Mouse (Mus musculus): ENCODE measurements around the gene Spop. TPM values are rescaled to one million over a fixed set of nuclear protein-coding genes. Genes with fewer than 3 reads are reported as not detected.

The Spop gene
- polyA plus RNA-seq, 1 experiment = 31.4 TPM

GRCm38 (mm10) chr11:95397843-95398835, 15.7 kb upstream of the Spop start:
- DNase-seq (ENCODE audit: low read depth in 1 of 2, low spot score in 2 of 2) = peak in 1 of 2 experiments; percentile 60

GRCm38 (mm10) chr11:95399520-95400020, 14.3 kb upstream of the Spop start:
- H3K36me3 ChIP-seq (ENCODE audit: control insufficient read depth, insufficient read depth, low read length) = no peaks in the 10 kb centered on the region
- WGBS = 82% methylated on average over 13 of the region's 13 CpGs
- DNase-seq (ENCODE audit: low read depth in 1 of 2, low spot score in 2 of 2) = no peak
- H3K27ac ChIP-seq (ENCODE audit: insufficient read depth, low read length) = no peak overlapping the region
- H3K4me3 ChIP-seq (ENCODE audit: extremely low read depth, insufficient read depth, insufficient read length) = no peak overlapping the region
- H3K4me1 ChIP-seq (ENCODE audit: control insufficient read depth, insufficient read depth, insufficient read length) = no peaks in the 10 kb centered on the region
- no peak for TF ChIP-seq POLR2A (IDR thresholded peaks at IDR 0.05; ENCODE audit: low read depth, low read length)
- TF ChIP-seq CTCF (IDR thresholded peaks at IDR 0.05; ENCODE audit: extremely low read depth, insufficient read depth, insufficient read length, insufficient replicate concordance) = no peak
- H3K27me3 ChIP-seq (ENCODE audit: control insufficient read depth, insufficient read depth, low read length) = no peaks in the 10 kb centered on the region; the same call in 1 of the 2 replicates

More at GRCm38 (mm10) chr11:95397843-95398835, 15.7 kb upstream of the Spop start:
- 62% methylated on average over 14 of the region's 14 CpGs for WGBS
- TF ChIP-seq POLR2A (IDR thresholded peaks at IDR 0.05; ENCODE audit: low read depth, low read length) = no peak
- TF ChIP-seq CTCF (IDR thresholded peaks at IDR 0.05; ENCODE audit: extremely low read depth, insufficient read depth, insufficient read length, insufficient replicate concordance) = peak; percentile 78; the same call in 1 of the 2 replicates
- H3K4me3 ChIP-seq (ENCODE audit: extremely low read depth, insufficient read depth, insufficient read length) = no peak overlapping the region
- H3K27ac ChIP-seq (ENCODE audit: insufficient read depth, low read length) = no peak overlapping the region
- H3K4me1 ChIP-seq (ENCODE audit: control insufficient read depth, insufficient read depth, insufficient read length) = no peaks in the 10 kb centered on the region
- H3K36me3 ChIP-seq (ENCODE audit: control insufficient read depth, insufficient read depth, low read length) = no peaks in the 10 kb centered on the region
- no peaks in the 10 kb centered on the region; the same call in 1 of the 2 replicates for H3K27me3 ChIP-seq (ENCODE audit: control insufficient read depth, insufficient read depth, low read length)

DNA sequence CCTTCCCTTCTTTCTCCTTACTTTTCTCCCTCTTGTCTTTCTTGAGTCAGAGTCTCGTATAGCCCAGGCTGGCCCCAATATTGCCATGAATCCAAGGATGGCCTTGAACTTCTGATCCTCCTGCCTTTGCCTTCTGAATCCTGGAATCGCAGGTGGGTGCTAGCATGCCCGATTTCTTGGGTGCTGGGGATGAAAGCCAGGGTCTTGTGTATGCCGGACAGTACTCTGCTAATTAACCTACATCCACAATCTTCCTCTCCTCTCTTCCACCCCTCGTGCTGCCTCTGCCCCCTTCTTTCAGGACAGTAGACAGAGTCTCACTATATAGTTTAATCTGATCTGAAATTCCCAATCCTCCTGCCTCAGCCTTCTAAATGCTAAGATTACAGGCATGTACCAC, 12.3 kb upstream of the Spop start:
- H3K4me1 ChIP-seq (ENCODE audit: control insufficient read depth, insufficient read depth, insufficient read length) = no peaks in the 10 kb centered on the region
- 89% methylated on average over 5 of the region's 5 CpGs for WGBS
- no peaks in the 10 kb centered on the region for H3K36me3 ChIP-seq (ENCODE audit: control insufficient read depth, insufficient read depth, low read length)
- H3K27me3 ChIP-seq (ENCODE audit: control insufficient read depth, insufficient read depth, low read length) = no peaks in the 10 kb centered on the region; the same call in 1 of the 2 replicates
- H3K27ac ChIP-seq (ENCODE audit: insufficient read depth, low read length) = no peak overlapping the region
- no peak for DNase-seq (ENCODE audit: low read depth in 1 of 2, low spot score in 2 of 2)
- TF ChIP-seq CTCF (IDR thresholded peaks at IDR 0.05; ENCODE audit: extremely low read depth, insufficient read depth, insufficient read length, insufficient replicate concordance) (no peak), POLR2A (IDR thresholded peaks at IDR 0.05; ENCODE audit: low read depth, low read length) (no peak)
- H3K4me3 ChIP-seq (ENCODE audit: extremely low read depth, insufficient read depth, insufficient read length) = no peak overlapping the region

DNA sequence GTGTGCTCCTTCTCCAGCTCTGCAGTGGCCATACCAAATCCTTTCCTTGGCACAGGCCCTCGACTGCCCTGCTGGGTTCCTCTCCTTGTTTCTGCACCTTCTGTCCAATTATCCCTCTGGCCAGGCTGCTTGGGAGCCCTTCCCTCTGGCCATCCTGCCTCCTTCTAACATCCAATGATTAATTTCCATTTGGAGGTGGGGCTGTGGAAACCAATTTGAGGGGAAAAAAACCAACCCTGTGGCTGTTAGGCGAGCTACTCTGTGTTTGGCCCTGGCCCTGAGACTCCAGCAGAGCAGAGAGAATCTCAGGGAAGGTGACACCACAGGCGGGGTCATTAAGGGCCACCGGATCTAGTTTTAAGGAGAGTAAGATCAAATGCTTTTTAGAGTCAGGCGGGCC, 11.7 kb upstream of the Spop start:
- no peak for TF ChIP-seq CTCF (IDR thresholded peaks at IDR 0.05; ENCODE audit: extremely low read depth, insufficient read depth, insufficient read length, insufficient replicate concordance)
- no peak for TF ChIP-seq POLR2A (IDR thresholded peaks at IDR 0.05; ENCODE audit: low read depth, low read length)

DNA sequence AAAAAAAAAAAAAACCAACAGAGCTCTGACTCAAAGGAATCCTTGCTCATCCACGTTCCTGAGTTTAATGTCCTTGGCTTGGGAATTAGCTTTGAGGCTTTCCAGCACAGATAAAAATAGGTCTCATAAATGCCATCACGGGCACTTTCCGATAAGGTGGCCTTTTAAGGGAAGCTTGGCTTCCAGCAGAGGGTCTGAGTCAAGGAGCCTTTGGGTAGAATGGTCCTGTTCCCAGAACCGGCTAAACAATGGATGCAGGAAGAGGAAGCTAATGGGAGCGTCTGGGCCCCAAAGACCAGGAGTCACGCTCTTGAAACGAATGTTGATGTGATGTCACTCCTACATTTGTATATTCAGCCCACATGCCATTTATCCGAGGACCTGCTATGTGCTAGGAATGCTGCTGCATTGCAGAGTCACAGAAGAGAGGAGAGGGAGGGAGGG, 11.2 kb upstream of the Spop start:
- no peaks in the 10 kb centered on the region for H3K4me1 ChIP-seq (ENCODE audit: control insufficient read depth, insufficient read depth, insufficient read length)
- 65% methylated on average over 8 of the region's 8 CpGs for WGBS
- no peak overlapping the region for H3K27ac ChIP-seq (ENCODE audit: insufficient read depth, low read length)
- no peak overlapping the region for H3K4me3 ChIP-seq (ENCODE audit: extremely low read depth, insufficient read depth, insufficient read length)
- no peaks in the 10 kb centered on the region for H3K36me3 ChIP-seq (ENCODE audit: control insufficient read depth, insufficient read depth, low read length)
- no peak for TF ChIP-seq CTCF (IDR thresholded peaks at IDR 0.05; ENCODE audit: extremely low read depth, insufficient read depth, insufficient read length, insufficient replicate concordance)
- no peak for TF ChIP-seq POLR2A (IDR thresholded peaks at IDR 0.05; ENCODE audit: low read depth, low read length)
- no peaks in the 10 kb centered on the region; the same call in 1 of the 2 replicates for H3K27me3 ChIP-seq (ENCODE audit: control insufficient read depth, insufficient read depth, low read length)
- no peak for DNase-seq (ENCODE audit: low read depth in 1 of 2, low spot score in 2 of 2)

More for the DNA sequence above, 11.7 kb upstream of the Spop start:
- DNase-seq (ENCODE audit: low read depth in 1 of 2, low spot score in 2 of 2) = no peak
- Histone ChIP-seq H3K4me3 (ENCODE audit: extremely low read depth, insufficient read depth, insufficient read length) (no peak overlapping the region), H3K36me3 (ENCODE audit: control insufficient read depth, insufficient read depth, low read length) (no peaks in the 10 kb centered on the region), H3K4me1 (ENCODE audit: control insufficient read depth, insufficient read depth, insufficient read length) (no peaks in the 10 kb centered on the region), H3K27me3 (ENCODE audit: control insufficient read depth, insufficient read depth, low read length) (no peaks in the 10 kb centered on the region; the same call in 1 of the 2 replicates), H3K27ac (ENCODE audit: insufficient read depth, low read length) (no peak overlapping the region)
- WGBS = 65% methylated on average over 5 of the region's 5 CpGs

GRCm38 (mm10) chr11:95403382-95404340, 10.2 kb upstream of the Spop start:
- no peak for DNase-seq (ENCODE audit: low read depth in 1 of 2, low spot score in 2 of 2)
- no peak overlapping the region for H3K4me3 ChIP-seq (ENCODE audit: extremely low read depth, insufficient read depth, insufficient read length)
- no peaks in the 10 kb centered on the region for H3K36me3 ChIP-seq (ENCODE audit: control insufficient read depth, insufficient read depth, low read length)
- 88% methylated on average over 16 of the region's 16 CpGs for WGBS
- no peak overlapping the region for H3K27ac ChIP-seq (ENCODE audit: insufficient read depth, low read length)
- H3K27me3 ChIP-seq (ENCODE audit: control insufficient read depth, insufficient read depth, low read length) = no peaks in the 10 kb centered on the region; the same call in 1 of the 2 replicates
- no peak for TF ChIP-seq CTCF (IDR thresholded peaks at IDR 0.05; ENCODE audit: extremely low read depth, insufficient read depth, insufficient read length, insufficient replicate concordance)
- no peak for TF ChIP-seq POLR2A (IDR thresholded peaks at IDR 0.05; ENCODE audit: low read depth, low read length)
- H3K4me1 ChIP-seq (ENCODE audit: control insufficient read depth, insufficient read depth, insufficient read length) = no peaks in the 10 kb centered on the region

Measured in spleen, adult 2 months (tissue).